Mouse (Mus musculus): Measurements from ENCODE around the gene Npcd.

GRCm38 (mm10) chr15:79834881-79835260 lies 834 bp upstream of the Npcd start:
- TF ChIP-seq POLR2A (IDR thresholded peaks at IDR 0.05; ENCODE audit: extremely low read depth, insufficient read depth, low read length) (no peak), CTCF (IDR thresholded peaks at IDR 0.05; ENCODE audit: extremely low read depth, insufficient read depth, low read length) (no peak)

Data from cortical plate, adult 2 months (tissue).